Mouse (Mus musculus) ovary, postnatal 36 days (tissue): Measurements from ENCODE around the gene Agl.

ENCODE experiments used
- DNase-seq: peaks from one replicate; pipeline ENCODE4 v3.0.0; 2022; ENCODE audit warnings: low spot score, mixed read lengths

Agl gene

GRCm38 (mm10) chr3:116807811-116808506, at the start of gene Agl:
TSS of gene Agl (minus strand) at chr3:116808166.
- DNase-seq, result peak; percentile 98

- DNase-seq, result no peak
These were observed 49.6 kb upstream of the Agl start for GRCm38 (mm10) chr3:116857611-116858010.

- DNase-seq, result no peak
These were observed 44.5 kb upstream of the Agl start for GRCm38 (mm10) chr3:116852421-116852820.

GRCm38 (mm10) chr3:116850376-116850775, 42.4 kb upstream of the Agl start:
- no peak for DNase-seq

GRCm38 (mm10) chr3:116848936-116849335, 41.0 kb upstream of the Agl start:
- DNase-seq, result no peak

- no peak for DNase-seq
These were observed 40.1 kb upstream of the Agl start for GRCm38 (mm10) chr3:116848099-116848498.

GRCm38 (mm10) chr3:116846084-116846483, 38.1 kb upstream of the Agl start:
- no peak for DNase-seq

- DNase-seq, result no peak
These were observed 37.1 kb upstream of the Agl start for GRCm38 (mm10) chr3:116844880-116845579.

- no peak for DNase-seq
These were observed 33.3 kb upstream of the Agl start for GRCm38 (mm10) chr3:116841311-116841710.

GRCm38 (mm10) chr3:116836681-116837475, 28.9 kb upstream of the Agl start:
- DNase-seq, result no peak

- DNase-seq, result peak; percentile 78
These were observed 28.1 kb upstream of the Agl start for GRCm38 (mm10) chr3:116835770-116836680.

GRCm38 (mm10) chr3:116835350-116835749, 27.4 kb upstream of the Agl start:
- DNase-seq, result no peak

GRCm38 (mm10) chr3:116834241-116834640, 26.3 kb upstream of the Agl start:
- DNase-seq, result no peak

GRCm38 (mm10) chr3:116833491-116833890, 25.5 kb upstream of the Agl start:
- no peak for DNase-seq

- no peak for DNase-seq
These were observed 24.8 kb upstream of the Agl start for GRCm38 (mm10) chr3:116832526-116833310.

GRCm38 (mm10) chr3:116831324-116831723, 23.4 kb upstream of the Agl start:
- DNase-seq, result no peak

GRCm38 (mm10) chr3:116829274-116829920, 21.4 kb upstream of the Agl start:
- no peak for DNase-seq

- DNase-seq, result no peak
These were observed 18.7 kb upstream of the Agl start for GRCm38 (mm10) chr3:116826471-116827215.

- DNase-seq, result no peak
These were observed 9.3 kb upstream of the Agl start for GRCm38 (mm10) chr3:116817231-116817630.
